15 mouse cellular contexts compared by ENCODE assay signal in genomic region chr13:60690921-60691320, GRCm38 (mm10).
"Had no signal": no experiment of that assay in that cellular context is flagged by ENCODE, and none has a peak within 500 bp of the region (broad histone marks: within the 10 kb centered on the region; RNA-seq: fewer than 3 reads in every experiment).

No protein-coding gene starts in this region.

- H3K4me2 ChIP-seq: kidney, embryonic 15.5 days; limb, embryonic 15.5 days; liver, embryonic 12.5 days; lung, embryonic 14.5 days; neural tube, embryonic 12.5 days had no signal

- H3K4me3 ChIP-seq: kidney, embryonic 15.5 days; limb, embryonic 15.5 days; liver, embryonic 12.5 days; myocyte; neural tube, embryonic 12.5 days had no signal

- H3K9ac ChIP-seq: kidney, embryonic 15.5 days; limb, embryonic 15.5 days; liver, embryonic 12.5 days; lung, embryonic 14.5 days; neural tube, embryonic 12.5 days had no signal

- ATAC-seq: intestine, embryonic 16.5 days; liver, embryonic 12.5 days had no signal

- H3K36me3 ChIP-seq: kidney, embryonic 15.5 days; neural tube, embryonic 12.5 days had no signal

- H3K9me3 ChIP-seq: kidney, embryonic 15.5 days; limb, embryonic 15.5 days; liver, embryonic 12.5 days had no signal

- H3K27ac ChIP-seq: kidney, embryonic 15.5 days; limb, embryonic 15.5 days; liver, embryonic 12.5 days; neural tube, embryonic 12.5 days had no signal

- H3K27me3 ChIP-seq: kidney, embryonic 15.5 days; limb, embryonic 15.5 days; liver, embryonic 12.5 days; neural tube, embryonic 12.5 days had no signal

- DNase-seq: kidney, adult 2 months; kidney, postnatal 14 days; lung, embryonic 14.5 days; lung, postnatal 14 days; retina, postnatal 1 day; right cerebral cortex, postnatal 4 days; spleen, adult 18-20 months; thymus, adult 18-20 months; thymus, postnatal 14 days had no signal
